8 mouse cellular contexts compared by ENCODE assay signal in the genomic region with DNA sequence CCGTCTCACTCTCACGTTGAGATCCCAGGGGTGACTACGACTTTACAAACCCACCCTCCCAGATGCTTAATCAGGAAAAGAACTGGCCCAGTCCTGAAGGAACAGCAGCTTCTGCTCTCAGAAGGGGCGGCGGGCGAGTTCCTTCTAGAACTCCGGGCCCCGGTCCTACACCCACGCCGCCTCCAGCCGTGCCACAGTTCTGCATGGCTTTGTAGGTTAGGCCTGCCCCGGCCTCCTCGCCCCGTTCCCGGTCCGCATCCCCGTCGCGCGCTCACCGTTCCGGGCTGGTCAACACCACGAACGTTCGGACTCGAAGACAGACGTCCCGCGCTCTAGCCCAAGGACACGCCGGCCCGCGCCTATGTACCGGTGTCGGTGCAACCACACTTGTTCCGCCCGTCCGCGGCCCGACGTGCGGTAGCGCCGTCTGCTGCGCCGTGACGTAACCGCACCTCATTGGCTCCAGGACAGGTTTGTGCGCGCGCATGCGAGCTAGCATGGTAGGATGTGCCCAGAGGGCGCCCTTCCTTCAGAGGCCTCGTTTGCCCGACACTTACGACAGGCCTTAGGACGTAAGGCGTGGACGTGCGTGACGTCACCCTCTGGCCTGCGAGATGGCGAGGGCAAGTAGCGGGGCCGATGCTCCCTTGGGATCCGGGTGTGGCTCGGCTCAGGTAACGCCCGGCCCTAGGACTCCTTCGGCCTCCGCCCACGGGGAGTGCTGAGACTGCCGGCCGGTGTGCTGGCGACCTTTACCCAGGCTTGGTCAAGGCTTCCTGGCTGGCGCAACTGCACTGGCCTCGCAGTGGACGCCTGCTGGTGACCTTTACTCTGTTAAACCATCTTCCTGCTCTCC. TPM values are rescaled to one million over a fixed set of nuclear protein-coding genes. Genes with fewer than 3 reads are reported as not detected.
DNase-seq lines count a peak whose midpoint lies in the region; ATAC-seq and TF ChIP-seq lines count a peak whose summit lies in the region.

A gene (minus strand): TSS at position 398 of the 856 bp plus-strand sequence.

- in situ Hi-C loops in CH12.LX (cut with MboI; ENCODE audit: low pct_ligation_motif_present, low pct_unique_long_range_greater_than_20kb, low sequenced_read_pairs), result no loop called here

- peaks cover 0 to 23% of the 10 kb centered on the region in 2 experiments; a peak in 2 of 4 replicates for H3K4me1 ChIP-seq in CH12.LX (ENCODE audit: control insufficient read depth in 1 of 2, insufficient read depth in 2 of 2)
- H3K4me1 ChIP-seq in forebrain, embryonic 11.5 days (replicated peaks; ENCODE audit: control insufficient read depth, insufficient read depth, low read length), result no peaks in the 10 kb centered on the region; the same call in 1 of the 2 replicates
- H3K4me1 ChIP-seq in heart, embryonic 16.5 days (ENCODE audit: control insufficient read depth, insufficient read depth, low read length), result peaks cover 6% of the 10 kb centered on the region
- H3K4me1 ChIP-seq in liver, embryonic 15.5 days (replicated peaks), result peaks cover 18% of the 10 kb centered on the region
- H3K4me1 ChIP-seq in neural tube, embryonic 12.5 days, result 0 out of 2 replicates have a peak, but pooled peaks cover 5% of the 10 kb centered on the region

- H3K4me3 ChIP-seq in CH12.LX (replicated peaks in 1 of 3; ENCODE audit: low read depth in 2 of 3, low read length in 2 of 3, poor library complexity in 1 of 3), result peak within 1 kb of the TSS; percentile 88 to 96 (median 93)
- peak within 1 kb of the TSS; percentile 81 for H3K4me3 ChIP-seq in forebrain, embryonic 11.5 days (ENCODE audit: low read depth, low read length)
- peak within 1 kb of the TSS; percentile 97 for H3K4me3 ChIP-seq in heart, embryonic 16.5 days (ENCODE audit: low read length)
- peak within 1 kb of the TSS; percentile 86 for H3K4me3 ChIP-seq in liver, embryonic 15.5 days (replicated peaks)
- peak within 1 kb of the TSS; percentile 75 for H3K4me3 ChIP-seq in neural tube, embryonic 12.5 days

- under 1% methylated on average over 78 of the region's 78 CpGs for WGBS in forebrain, embryonic 11.5 days
- under 1% methylated on average over 78 of the region's 78 CpGs for WGBS in heart, embryonic 16.5 days
- WGBS in liver, embryonic 15.5 days (ENCODE audit: insufficient replicate concordance), result under 1% methylated on average over 78 of the region's 78 CpGs
- WGBS in neural tube, embryonic 12.5 days, result under 1% methylated on average over 78 of the region's 78 CpGs

- peaks cover 8 to 18% of the 10 kb centered on the region in 2 experiments for H3K36me3 ChIP-seq in CH12.LX (replicated peaks in 1 of 2; ENCODE audit: control insufficient read depth in 1 of 2, insufficient read depth in 1 of 2, low read length in 1 of 2)
- no peaks in the 10 kb centered on the region; the same call in 1 of the 2 replicates for H3K36me3 ChIP-seq in forebrain, embryonic 11.5 days (ENCODE audit: control insufficient read depth, insufficient read depth, low read length)
- peaks cover 7% of the 10 kb centered on the region for H3K36me3 ChIP-seq in heart, embryonic 16.5 days (ENCODE audit: control insufficient read depth, insufficient read depth)
- peaks cover 20% of the 10 kb centered on the region for H3K36me3 ChIP-seq in liver, embryonic 15.5 days (replicated peaks)
- H3K36me3 ChIP-seq in neural tube, embryonic 12.5 days, result peaks cover 8% of the 10 kb centered on the region

- TF ChIP-seq CTCF in CH12.LX (conservative IDR thresholded peaks at IDR 0.05 in 1 of 2, IDR thresholded peaks at IDR 0.05 in 1 of 2; ENCODE audit: low read depth in 2 of 2, low read length in 2 of 2), result no peak

- ATAC-seq in forebrain, embryonic 11.5 days (replicated peaks; ENCODE audit: low FRiP score), result peak; percentile 98
- ATAC-seq in heart, embryonic 16.5 days (replicated peaks; ENCODE audit: extremely low read depth, insufficient read depth, low FRiP score), result peak; percentile 97
- peak; percentile 97 for ATAC-seq in liver, embryonic 15.5 days (ENCODE audit: insufficient read depth)
- ATAC-seq in neural tube, embryonic 12.5 days (ENCODE audit: low FRiP score, low read depth), result peak; percentile 98

- H3K79me2 ChIP-seq in CH12.LX (replicated peaks; ENCODE audit: control insufficient read depth, extremely low read depth, insufficient read depth, poor library complexity, severe bottlenecking), result peaks cover 11% of the 10 kb centered on the region

- peak within 1 kb of the TSS; percentile 61 for H3K27ac ChIP-seq in CH12.LX (ENCODE audit: insufficient read depth, low read depth)
- H3K27ac ChIP-seq in forebrain, embryonic 11.5 days (ENCODE audit: low read depth, low read length), result 0 out of 2 replicates have a peak within 1 kb of the TSS, but pooled peaks have one; percentile 43
- H3K27ac ChIP-seq in heart, embryonic 16.5 days (ENCODE audit: low read length), result peak within 1 kb of the TSS; percentile 98
- H3K27ac ChIP-seq in liver, embryonic 15.5 days (replicated peaks), result peak within 1 kb of the TSS; percentile 86
- peak within 1 kb of the TSS; percentile 46; the same call in 1 of the 2 replicates for H3K27ac ChIP-seq in neural tube, embryonic 12.5 days

- no peak for TF ChIP-seq EP300 in CH12.LX (IDR thresholded peaks at IDR 0.05; ENCODE audit: low read length)

- peak; percentile 99 for DNase-seq in CH12.LX (ENCODE audit: extremely low read depth)
- DNase-seq in c-Kit-positive CD71-positive TER-119-negative erythroid progenitor cells, embryonic 14.5 days (ENCODE audit: low read depth), result peak; percentile 99
- peak; percentile 100 for DNase-seq in forebrain, embryonic 11.5 days (ENCODE audit: low spot score)
- DNase-seq in kidney, postnatal 36 days, result peak; percentile 100
- peak; percentile 99 for DNase-seq in telencephalon, adult 2 months (ENCODE audit: low read depth, low spot score)

- TF ChIP-seq RAD21 in CH12.LX (IDR thresholded peaks at IDR 0.05; ENCODE audit: low read depth, low read length), result no peak

- H3K4me2 ChIP-seq in CH12.LX (ENCODE audit: insufficient read depth, low read depth, poor library complexity, severe bottlenecking), result peak within 1 kb of the TSS; percentile 94
- peak within 1 kb of the TSS; percentile 90 for H3K4me2 ChIP-seq in forebrain, embryonic 11.5 days (ENCODE audit: low read depth, low read length, severe bottlenecking)
- peak within 1 kb of the TSS; percentile 80 for H3K4me2 ChIP-seq in heart, embryonic 16.5 days (ENCODE audit: low read depth, low read length)
- H3K4me2 ChIP-seq in liver, embryonic 15.5 days, result peak within 1 kb of the TSS; percentile 94
- H3K4me2 ChIP-seq in neural tube, embryonic 12.5 days (replicated peaks), result peak within 1 kb of the TSS; percentile 86

- dilution Hi-C loops in CH12.LX (cut with MboI; ENCODE audit: extremely low pct_ligation_motif_present, extremely low pct_unique_long_range_greater_than_20kb, low sequenced_read_pairs), result no loop called here

- H3K27me3 ChIP-seq in CH12.LX (replicated peaks), result no peaks in the 10 kb centered on the region
- no peaks in the 10 kb centered on the region for H3K27me3 ChIP-seq in forebrain, embryonic 11.5 days (ENCODE audit: control insufficient read depth, insufficient read depth, low read length)
- no peaks in the 10 kb centered on the region for H3K27me3 ChIP-seq in heart, embryonic 16.5 days (ENCODE audit: control insufficient read depth, insufficient read depth, low read length)
- H3K27me3 ChIP-seq in liver, embryonic 15.5 days, result no peaks in the 10 kb centered on the region
- no peaks in the 10 kb centered on the region for H3K27me3 ChIP-seq in neural tube, embryonic 12.5 days (replicated peaks)

- peak; percentile 93 for TF ChIP-seq POLR2A in CH12.LX (IDR thresholded peaks at IDR 0.05; ENCODE audit: low read depth, low read length)

- no peaks in the 10 kb centered on the region for H3K9me3 ChIP-seq in CH12.LX (replicated peaks; ENCODE audit: low read length)
- no peaks in the 10 kb centered on the region for H3K9me3 ChIP-seq in forebrain, embryonic 11.5 days (ENCODE audit: control insufficient read depth, low read length)
- H3K9me3 ChIP-seq in heart, embryonic 16.5 days (replicated peaks; ENCODE audit: control insufficient read depth, low read length), result no peaks in the 10 kb centered on the region
- no peaks in the 10 kb centered on the region for H3K9me3 ChIP-seq in liver, embryonic 15.5 days (replicated peaks)
- no peaks in the 10 kb centered on the region for H3K9me3 ChIP-seq in neural tube, embryonic 12.5 days

- H3K9ac ChIP-seq in CH12.LX (ENCODE audit: insufficient read depth, low read depth), result peak within 1 kb of the TSS; percentile 96
- peak within 1 kb of the TSS; percentile 88 for H3K9ac ChIP-seq in forebrain, embryonic 11.5 days (ENCODE audit: low read length)
- peak within 1 kb of the TSS; percentile 96 for H3K9ac ChIP-seq in heart, embryonic 16.5 days (ENCODE audit: low read length)
- peak within 1 kb of the TSS; percentile 88 for H3K9ac ChIP-seq in liver, embryonic 15.5 days
- H3K9ac ChIP-seq in neural tube, embryonic 12.5 days, result peak within 1 kb of the TSS; percentile 81

TF ChIP-seq in CH12.LX, 34 proteins besides CTCF, POLR2A, EP300 and RAD21 (continues in another document):
- TF ChIP-seq ELF1 (IDR thresholded peaks at IDR 0.05; ENCODE audit: low read depth, low read length), result peak; percentile 84
- TF ChIP-seq SMC3 (IDR thresholded peaks at IDR 0.05; ENCODE audit: low read depth, low read length), result no peak
- no peak for TF ChIP-seq MAFK (IDR thresholded peaks at IDR 0.05; ENCODE audit: insufficient replicate concordance, low read length)
- no peak for TF ChIP-seq PAX5 (IDR thresholded peaks at IDR 0.05; ENCODE audit: low read length)
- peak; percentile 93 for TF ChIP-seq HCFC1 (IDR thresholded peaks at IDR 0.05; ENCODE audit: low read depth, low read length)
- 0 out of 2 replicates have a peak, but pooled peaks have one; percentile 19 for TF ChIP-seq UBTF (IDR thresholded peaks at IDR 0.05; ENCODE audit: low read depth, low read length)
- peak; percentile 78 for TF ChIP-seq JUND (conservative IDR thresholded peaks at IDR 0.05; ENCODE audit: low read depth, low read length)
- TF ChIP-seq KAT2A (IDR thresholded peaks at IDR 0.05; ENCODE audit: insufficient replicate concordance, low read length), result peak; percentile 96
- TF ChIP-seq TBP (conservative IDR thresholded peaks at IDR 0.05; ENCODE audit: low read depth, low read length), result peak; percentile 72
- peak; percentile 72; the same call in 1 of the 2 replicates for TF ChIP-seq E2F4 (IDR thresholded peaks at IDR 0.05; ENCODE audit: insufficient replicate concordance, low read depth, low read length)
- no peak for TF ChIP-seq BHLHE40 (IDR thresholded peaks at IDR 0.05; ENCODE audit: low read depth, low read length)
- TF ChIP-seq RCOR1 (conservative IDR thresholded peaks at IDR 0.05; ENCODE audit: low read depth, low read length), result no peak

RNA-seq across cellular contexts. Expression of the gene that starts here (rescaled TPM):
- total RNA-seq in CH12.LX (2012; rRNA removed) (44.6 and 78.9 TPM in 2 replicates), CH12.LX (2014; rRNA removed) (122 and 137 TPM in 2 replicates)
- polyA plus RNA-seq in CH12.LX (2012; ENCODE audit: insufficient read length, low read depth), result 23.0 and 34.2 TPM in 2 replicates
- 63.2 and 70.0 TPM in 2 replicates for polyA plus RNA-seq in forebrain, embryonic 11.5 days (2014; fragmentation: Nextera tagmentation; extraction: Ambion mirVana)
- polyA plus RNA-seq in heart, embryonic 16.5 days (2015; fragmentation: Nextera tagmentation; extraction: Ambion mirVana), result 208 and 212 TPM in 2 replicates
- polyA plus RNA-seq in liver, embryonic 15.5 days (2015; fragmentation: Nextera tagmentation; extraction: Ambion mirVana), result 32.9 and 36.2 TPM in 2 replicates
- polyA plus RNA-seq in neural tube, embryonic 12.5 days (2016; fragmentation: Nextera tagmentation; extraction: Ambion mirVana), result 69.7 and 74.2 TPM in 2 replicates

Comparison
In these comparisons a context has a peak if more than half of its experiments do, and no peak if none do; other contexts are left out.
1. Peak in every context shown above with its lines: DNase-seq, ATAC-seq, H3K4me3 ChIP-seq and H3K27ac ChIP-seq.
2. H3K27ac ChIP-seq: peak in every context shown above with its lines; median percentile 98 in heart, embryonic 16.5 days; 86 in liver, embryonic 15.5 days; 61 in CH12.LX; 46 in neural tube, embryonic 12.5 days; 43 in forebrain, embryonic 11.5 days.